Mouse (Mus musculus) T-helper 1 cell (primary cell): Measurements from ENCODE around the gene Sim2.

ENCODE experiments used
- in situ Hi-C: fragments of 300-600 bp; cut with MboI, MseI; formaldehyde crosslinking; loops from one replicate; pipeline ENCODE4 v1.15.1; 2025; ENCODE audit warnings: high pct_unique_total_duplicates

The Sim2 gene

GRCm38 (mm10) chr16:94078318-94079074 is 6.2 kb upstream of the Sim2 start:
- in situ Hi-C loops = no loop called here

DNA sequence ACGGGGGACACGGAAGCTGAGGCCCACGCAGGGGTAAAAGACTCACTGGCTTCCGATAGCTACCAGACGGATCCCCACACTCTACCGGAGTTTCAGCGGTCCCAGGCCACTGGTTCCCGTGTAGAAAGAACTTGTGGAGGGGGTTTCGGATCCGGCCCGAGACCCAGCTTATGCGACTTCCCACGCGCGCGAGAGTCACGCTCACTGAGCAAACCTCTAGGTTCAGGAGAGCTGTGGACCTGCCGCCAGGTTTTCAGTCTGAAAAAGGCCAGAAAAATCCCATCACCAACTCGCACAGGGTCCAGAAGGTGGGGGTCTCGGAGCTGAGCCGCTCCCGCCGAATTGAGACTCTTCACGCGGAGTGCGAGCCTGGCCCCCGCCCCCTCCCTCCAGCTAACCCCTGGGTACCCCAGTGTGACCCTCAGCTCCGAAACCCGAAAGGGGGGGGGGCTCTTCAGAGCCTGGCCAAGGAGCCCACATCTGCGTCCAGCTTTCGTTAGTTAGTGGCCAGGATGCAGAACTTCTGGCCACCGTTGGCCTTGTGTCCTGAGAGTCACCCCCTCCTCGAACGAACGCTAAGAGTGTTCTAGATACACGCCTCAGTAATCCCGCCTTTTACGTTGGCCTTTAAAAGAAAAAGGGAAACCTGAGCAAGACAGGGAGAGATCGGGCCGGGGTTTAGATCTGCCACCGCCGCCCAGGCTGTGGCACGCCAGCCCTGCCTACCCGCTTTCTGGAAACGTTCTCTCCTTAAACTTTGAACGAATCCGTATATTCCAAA is 5.5 kb upstream of the Sim2 start:
- in situ Hi-C loops = no loop called here

DNA sequence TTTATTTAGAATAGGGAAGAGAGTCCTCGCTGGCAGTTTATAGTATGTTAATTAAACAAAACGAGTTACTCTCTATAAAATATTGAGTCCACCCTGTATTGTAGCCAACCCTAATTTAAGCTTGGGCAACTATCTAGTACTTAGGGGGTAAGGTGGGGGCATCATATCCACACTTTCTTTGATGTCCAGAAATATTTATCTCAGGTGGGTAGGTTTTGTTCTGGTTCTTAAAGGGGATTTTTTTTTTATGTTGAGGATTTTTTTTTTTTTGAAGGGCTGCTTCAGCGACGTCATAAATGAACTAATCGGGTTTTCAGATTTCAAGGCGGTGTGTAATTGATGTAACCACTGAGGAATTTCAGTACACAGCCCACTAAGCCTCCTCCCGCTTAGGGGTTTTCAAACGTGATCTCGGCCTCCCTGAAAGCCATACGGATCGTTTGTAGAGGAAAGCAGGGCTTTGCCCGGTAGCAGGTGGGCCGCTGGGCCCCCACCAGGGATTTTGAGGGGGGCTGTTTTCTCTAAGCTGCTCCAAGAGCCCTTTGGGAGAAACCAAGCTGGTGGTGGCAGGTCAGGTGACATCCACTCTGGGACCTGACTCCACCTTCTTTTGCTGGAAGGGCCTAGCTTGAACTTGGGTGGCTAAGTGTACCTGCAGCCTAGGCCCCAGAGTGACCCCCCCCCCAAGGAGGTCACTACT is 4.7 kb upstream of the Sim2 start:
- in situ Hi-C loops = loop anchor here (10.0 kb wide), 1 partner anchor 1095 kb away; no protein-coding TSS in a partner anchor

DNA sequence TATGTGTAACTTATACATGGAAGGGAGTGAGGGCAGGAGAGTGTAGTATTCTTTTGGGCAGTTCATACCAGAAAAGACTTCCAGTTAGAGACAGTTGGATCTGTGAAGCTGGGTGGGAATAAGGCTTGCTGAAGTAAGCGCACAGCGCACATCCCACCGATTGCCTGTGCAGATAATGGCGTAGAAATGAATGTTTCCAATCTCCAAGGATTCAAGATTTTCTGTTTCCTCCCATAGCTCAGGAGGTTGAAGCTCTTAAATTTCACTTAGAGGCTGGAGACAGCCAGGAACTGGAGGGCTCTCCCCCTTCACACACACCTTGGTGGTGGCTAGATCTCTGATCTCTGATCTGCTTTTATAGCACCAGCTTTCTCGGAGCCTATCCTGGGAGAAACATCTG is 3.1 kb upstream of the Sim2 start:
- in situ Hi-C loops = loop anchor here (10.0 kb wide), 1 partner anchor 1093 kb away; no protein-coding TSS in a partner anchor

- in situ Hi-C loops = loop anchor here (10.0 kb wide), 1 partner anchor 1093 kb away; no protein-coding TSS in a partner anchor
Observed at GRCm38 (mm10) chr16:94081996-94082708, 2.6 kb upstream of the Sim2 start.

DNA sequence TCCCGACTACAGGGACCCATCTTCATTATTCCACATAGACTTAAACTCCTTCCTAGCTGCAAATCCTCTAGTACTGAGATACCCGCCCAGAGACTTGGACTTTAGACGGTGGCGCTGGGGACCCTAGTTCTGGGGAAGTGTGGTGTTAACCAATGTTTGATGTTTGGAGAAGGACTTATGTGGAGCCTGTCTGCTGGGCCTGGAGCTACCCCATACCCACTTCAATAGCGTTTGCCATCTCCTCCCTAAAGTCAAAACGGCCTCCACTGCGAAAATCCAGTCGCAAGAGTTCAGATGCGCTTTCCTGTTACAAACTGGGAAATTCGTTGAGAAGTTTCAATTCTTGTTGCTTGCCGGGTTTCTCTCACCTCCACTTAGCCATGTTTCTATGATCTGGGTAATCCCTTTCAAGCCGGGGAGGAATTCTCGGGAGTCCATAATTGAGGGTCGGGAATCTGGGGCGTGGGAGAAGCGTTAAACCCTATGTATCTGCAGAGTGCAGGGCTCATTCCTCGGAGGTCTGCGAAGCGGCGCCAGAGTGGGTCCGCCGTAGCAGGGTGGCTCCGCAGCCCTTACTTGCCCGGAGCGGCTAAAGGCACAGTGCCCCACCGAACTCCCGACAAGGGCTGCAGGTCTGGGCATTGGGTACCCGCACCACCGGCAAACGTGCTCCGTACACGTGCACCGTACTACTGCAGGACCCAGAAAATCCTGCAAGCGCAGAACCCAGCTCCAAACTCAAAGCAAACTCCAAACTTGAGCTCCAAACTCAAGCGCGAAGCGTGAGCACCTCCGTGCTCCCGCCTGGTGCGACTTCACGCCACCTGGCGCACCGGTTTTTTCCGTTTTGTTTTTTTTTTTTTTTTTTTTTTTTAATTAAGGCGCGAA is 1.5 kb upstream of the Sim2 start:
- in situ Hi-C loops = loop anchor here (10.0 kb wide), 1 partner anchor 1092 kb away; no protein-coding TSS in a partner anchor

- in situ Hi-C loops = loop anchor here (10.0 kb wide), 1 partner anchor 1091 kb away; no protein-coding TSS in a partner anchor
Observed at GRCm38 (mm10) chr16:94083848-94084525, 744 bp upstream of the Sim2 start.

- in situ Hi-C loops = loop anchor here (10.0 kb wide), 1 partner anchor 1089 kb away; no protein-coding TSS in a partner anchor
Observed at GRCm38 (mm10) chr16:94085603-94086285, 1.0 kb downstream of the Sim2 start.

- in situ Hi-C loops = loop anchor here (10.0 kb wide), 1 partner anchor 1088 kb away; no protein-coding TSS in a partner anchor
Observed at GRCm38 (mm10) chr16:94086701-94087569, 2.2 kb downstream of the Sim2 start.

DNA sequence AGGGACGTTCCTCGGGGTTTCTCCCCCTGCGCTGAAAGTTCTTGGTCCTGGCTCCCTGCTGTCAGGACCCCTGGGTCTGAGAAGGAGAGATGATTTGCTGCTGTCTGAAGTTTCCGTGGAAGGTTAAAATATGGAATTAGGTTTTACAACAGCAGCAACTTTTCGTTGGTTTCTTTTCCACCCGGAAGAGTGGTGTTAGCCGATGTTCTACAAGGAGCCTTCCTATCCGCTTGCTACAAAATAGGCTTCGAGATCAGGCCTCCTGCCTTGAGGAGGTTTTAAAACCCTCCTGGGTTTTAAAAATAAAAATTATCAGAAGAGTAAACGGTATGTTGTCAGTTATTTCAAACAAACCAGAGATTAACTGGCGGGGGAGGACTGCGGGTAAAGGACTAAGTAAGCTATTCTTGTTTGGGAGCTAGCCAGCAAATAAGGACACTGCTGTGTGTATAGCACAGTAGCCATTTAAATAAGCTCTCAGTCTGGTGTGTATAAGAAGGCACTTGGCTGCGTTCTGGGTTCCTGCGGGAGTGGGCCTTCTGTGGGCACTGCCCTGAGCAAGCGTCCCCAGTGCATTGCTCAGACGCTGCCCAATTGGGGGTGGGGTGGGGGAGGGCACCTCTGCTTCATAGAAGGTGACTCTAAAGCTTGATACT is 3.0 kb downstream of the Sim2 start:
- in situ Hi-C loops = loop anchor here (10.0 kb wide), 1 partner anchor 1087 kb away; no protein-coding TSS in a partner anchor

- in situ Hi-C loops = loop anchor here (10.0 kb wide), 1 partner anchor 1087 kb away; no protein-coding TSS in a partner anchor
Observed at GRCm38 (mm10) chr16:94088226-94088748, 3.6 kb downstream of the Sim2 start.

- in situ Hi-C loops = loop anchor here (10.0 kb wide), 1 partner anchor 1086 kb away; no protein-coding TSS in a partner anchor
Observed at GRCm38 (mm10) chr16:94088819-94089692, 4.3 kb downstream of the Sim2 start.

- in situ Hi-C loops = loop anchor here (5.0 kb wide), 1 partner anchor 235 kb away; the partner anchor contains the start of gene Ripply3
Observed at GRCm38 (mm10) chr16:94092511-94093150, 7.9 kb downstream of the Sim2 start.

DNA sequence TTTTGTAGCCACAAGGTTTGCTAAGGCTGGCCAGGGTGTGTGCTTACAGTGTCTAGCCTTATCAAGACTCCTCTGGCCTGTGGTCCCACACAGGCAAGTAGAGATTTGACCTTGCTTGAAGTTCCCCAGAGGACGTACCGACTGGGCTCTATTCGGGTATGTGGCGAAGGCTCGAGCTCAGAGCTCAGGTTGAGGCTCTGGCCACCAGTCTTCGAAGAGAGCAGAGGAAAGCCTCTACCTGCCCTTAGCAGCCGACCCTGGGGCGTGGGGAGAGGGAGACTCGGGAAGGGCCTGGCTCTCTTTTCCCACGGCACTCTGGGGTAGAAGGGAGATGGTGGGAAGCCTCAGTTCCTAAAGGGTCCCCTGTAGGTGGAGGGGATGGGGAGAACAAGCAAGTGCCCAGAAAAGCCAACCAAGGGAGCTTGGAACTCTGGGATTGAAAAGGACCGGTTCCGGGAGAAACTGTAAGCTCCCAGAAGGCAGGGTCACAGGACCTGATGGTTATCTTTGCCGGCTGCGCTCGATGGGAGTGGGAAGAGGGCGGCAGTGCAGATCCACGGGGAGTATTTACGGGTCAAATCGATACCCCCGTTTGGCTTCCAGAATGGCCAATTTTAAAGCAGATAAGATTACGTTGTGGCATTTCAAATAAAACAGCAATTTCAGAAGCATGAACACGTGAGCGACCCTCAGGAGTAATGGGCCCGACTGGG is 8.6 kb downstream of the Sim2 start:
- in situ Hi-C loops = loop anchor here (5.0 kb wide), 1 partner anchor 234 kb away; the partner anchor contains the start of gene Ripply3
